Mouse (Mus musculus) megakaryocyte, embryonic 14.5 days (primary cell): ENCODE measurements around the gene Dhcr7.

ENCODE experiments used
- FLI1 ChIP-seq: IDR thresholded peaks from 2 replicates; pipeline ENCODE4 v1.6.1; 2012; ENCODE audit warnings: low read length, inconsistent platforms, mixed read lengths
- GATA1 ChIP-seq: IDR thresholded peaks from 3 replicates; pipeline ENCODE4 v1.6.1; 2012; ENCODE audit warnings: mixed read lengths, low read length, inconsistent platforms, borderline replicate concordance

DNA sequence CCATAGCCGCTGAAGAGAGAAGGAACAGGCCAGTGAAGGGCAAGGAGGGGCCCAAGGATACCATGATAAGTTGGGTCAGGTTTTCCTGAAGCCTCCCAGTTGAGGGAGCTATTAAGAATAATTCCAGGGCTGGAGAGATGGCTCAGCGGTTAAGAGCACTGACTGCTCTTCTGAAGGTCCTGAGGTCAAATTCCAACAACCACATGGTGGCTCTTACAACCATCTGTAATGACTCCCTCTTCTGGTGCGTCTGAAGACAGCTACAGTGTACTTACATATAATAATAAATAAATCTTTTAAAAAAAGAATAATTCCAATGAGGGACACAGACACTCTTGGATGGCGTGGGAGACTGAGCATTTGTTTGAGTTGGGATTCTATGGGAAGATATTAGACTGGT, 3.7 kb upstream of the Dhcr7 start:
- TF ChIP-seq FLI1, result no peak
- no peak for TF ChIP-seq GATA1
